Mouse (Mus musculus) lung, embryonic 16.5 days (tissue): ENCODE results near the gene Olfr1197. TPM values are rescaled to one million over a fixed set of nuclear protein-coding genes. Genes with fewer than 3 reads are reported as not detected.

Experiments used
- ATAC-seq: fragments of 200-750 bp; cut with Nextera tagmentation; 2 replicates; pipeline ENCODE4 v1.8.0; 2017; ENCODE audit warnings: low read depth, mild to moderate bottlenecking, moderate library complexity
- H3K27ac ChIP-seq: fragments of 300-500 bp; sonication (generic); 2 replicates; pipeline ENCODE4 v1.5.1; 2014; ENCODE audit warnings: mild to moderate bottlenecking, control low read depth, low read length
- H3K27me3 ChIP-seq: fragments of 300-500 bp; sonication (generic); 2 replicates; pipeline ENCODE4 v1.6.1; 2014; ENCODE audit warnings: low read depth, low read length, mixed read lengths; ENCODE audit not compliant: control insufficient read depth, insufficient read depth
- H3K36me3 ChIP-seq: fragments of 300-500 bp; sonication (generic); 2 replicates; pipeline ENCODE4 v1.6.1; 2014; ENCODE audit warnings: low read length; ENCODE audit not compliant: control insufficient read depth, insufficient read depth
- H3K4me1 ChIP-seq: fragments of 300-500 bp; sonication (generic); replicated peaks from 2 replicates; pipeline ENCODE4 v1.6.1; 2014; ENCODE audit warnings: low read length, mixed read lengths; ENCODE audit not compliant: control insufficient read depth, insufficient read depth
- H3K4me2 ChIP-seq: fragments of 300-500 bp; sonication (generic); 2 replicates; pipeline ENCODE4 v1.6.1; 2014; ENCODE audit warnings: low read depth, low read length, control low read depth
- H3K4me3 ChIP-seq: fragments of 300-500 bp; sonication (generic); 2 replicates; pipeline ENCODE4 v1.5.1; 2014; ENCODE audit warnings: mild to moderate bottlenecking, low read length, control low read depth
- H3K9ac ChIP-seq: fragments of 300-500 bp; sonication (generic); 2 replicates; pipeline ENCODE4 v1.6.1; 2014; ENCODE audit warnings: low read length, control low read depth
- H3K9me3 ChIP-seq: fragments of 300-500 bp; sonication (generic); 2 replicates; pipeline ENCODE4 v1.6.1; 2016; ENCODE audit warnings: low read length; ENCODE audit not compliant: control insufficient read depth
- WGBS: fragments of 180-500 bp; shearing (Covaris S2); extraction: QIAGEN DNeasy Blood & Tissue Kit; methylation state at CpG from one replicate; pipeline ENCODE4 v1.1.7; 2014; 5-methylcytosine and 5-hydroxymethylcytosine counted together
- polyA plus RNA-seq: library from polyadenylated mRNA; unstranded; fragments of >200 nt; fragmentation: Nextera tagmentation; extraction: Ambion mirVana; gene quantifications from 2 replicates; pipeline ENCODE4 v1.2.1, GENCODE M21; 2015

Olfr1197 gene
- not detected in 2 replicates for polyA plus RNA-seq

DNA sequence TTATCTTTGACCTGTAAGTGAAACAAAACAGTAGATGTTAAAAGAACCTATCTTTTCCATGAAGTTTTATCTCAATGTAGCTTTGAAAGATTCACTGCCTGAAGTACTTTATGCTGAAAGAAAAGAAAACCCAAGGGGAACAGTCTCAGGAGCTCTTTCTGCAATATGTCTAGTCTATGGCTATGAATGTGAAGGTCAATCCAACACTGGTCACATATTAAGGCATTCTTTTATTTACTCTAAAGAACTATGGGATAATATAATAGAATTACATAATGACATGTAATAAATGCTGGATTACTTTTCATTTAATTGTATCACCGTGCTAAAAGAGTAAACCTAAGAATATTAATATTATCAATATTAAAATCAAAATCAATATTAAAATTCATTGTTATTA, at the start of gene Olfr1197:
Gene Olfr1197, minus strand, starts transcription at position 101 of the 400 bp plus-strand sequence.
- H3K9ac ChIP-seq, result no peak within 1 kb of the TSS
- WGBS, result 80% methylated on average over 1 of the region's 1 CpGs
- no peak within 1 kb of the TSS for H3K27ac ChIP-seq
- no peaks in the 10 kb centered on the region for H3K4me1 ChIP-seq
- H3K9me3 ChIP-seq, result no peaks in the 10 kb centered on the region
- no peaks in the 10 kb centered on the region for H3K27me3 ChIP-seq
- H3K4me2 ChIP-seq, result no peak within 1 kb of the TSS
- no peak within 1 kb of the TSS for H3K4me3 ChIP-seq
- ATAC-seq, result no peak
- no peaks in the 10 kb centered on the region for H3K36me3 ChIP-seq

DNA sequence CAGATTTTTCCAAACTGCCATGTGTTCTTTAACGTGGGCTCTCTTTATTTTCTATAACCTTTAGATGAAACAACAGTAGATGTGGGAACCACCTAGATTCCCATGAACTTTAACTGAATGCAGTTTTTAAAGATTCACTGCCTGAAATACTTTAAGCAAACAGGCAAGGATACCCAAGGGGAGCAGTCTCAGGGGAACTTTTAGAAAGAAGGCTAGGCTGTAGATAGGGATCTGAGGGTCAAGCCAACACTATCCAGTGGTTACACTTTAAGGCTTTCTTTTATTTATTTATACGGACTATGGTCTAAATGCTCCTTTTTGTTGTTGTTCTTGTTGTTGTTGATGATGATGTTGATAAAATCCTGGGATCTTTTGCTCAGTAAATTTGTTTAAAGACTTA, 38.2 kb upstream of the Olfr1197 start, which contains the start of gene Olfr1200:
Gene Olfr1200, minus strand, starts transcription at position 101 of the 400 bp plus-strand sequence.
- H3K9me3 ChIP-seq, result no peaks in the 10 kb centered on the region; the same call in 1 of the 2 replicates
- ATAC-seq, result no peak
- H3K9ac ChIP-seq, result no peak within 1 kb of the TSS
- 68% methylated on average over 2 of the region's 2 CpGs for WGBS
- no peak within 1 kb of the TSS for H3K27ac ChIP-seq
- no peak within 1 kb of the TSS for H3K4me3 ChIP-seq
- H3K4me1 ChIP-seq, result no peaks in the 10 kb centered on the region
- H3K36me3 ChIP-seq, result no peaks in the 10 kb centered on the region
- no peak within 1 kb of the TSS for H3K4me2 ChIP-seq
- H3K27me3 ChIP-seq, result no peaks in the 10 kb centered on the region

DNA sequence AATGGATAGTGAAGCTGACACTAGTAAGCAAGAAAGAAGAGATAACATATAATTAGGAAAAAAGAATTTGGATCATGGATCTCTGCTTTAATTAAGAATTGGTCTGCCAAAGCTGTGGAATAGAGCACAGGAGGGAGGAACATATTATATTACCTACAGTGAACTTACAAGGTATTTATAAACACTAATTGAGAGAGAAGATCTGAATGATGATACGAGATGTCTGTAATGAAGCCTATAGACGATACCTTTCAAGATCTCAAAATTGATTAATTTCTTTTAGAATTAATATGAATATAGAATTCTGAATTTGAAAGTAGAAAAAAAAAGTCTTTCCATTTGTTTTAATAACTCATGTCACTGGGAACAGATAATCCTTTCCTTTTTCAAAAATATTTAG, 28.2 kb upstream of the Olfr1197 start, which contains the start of gene Olfr1199:
Gene Olfr1199, minus strand, starts transcription at position 101 of the 400 bp plus-strand sequence.
- Histone ChIP-seq H3K9me3 (no peaks in the 10 kb centered on the region), H3K36me3 (no peaks in the 10 kb centered on the region), H3K4me3 (no peak within 1 kb of the TSS), H3K4me2 (no peak within 1 kb of the TSS), H3K27me3 (no peaks in the 10 kb centered on the region), H3K9ac (no peak within 1 kb of the TSS), H3K27ac (no peak within 1 kb of the TSS), H3K4me1 (no peaks in the 10 kb centered on the region)
- 81% methylated on average over 2 of the region's 2 CpGs for WGBS
- ATAC-seq, result no peak

DNA sequence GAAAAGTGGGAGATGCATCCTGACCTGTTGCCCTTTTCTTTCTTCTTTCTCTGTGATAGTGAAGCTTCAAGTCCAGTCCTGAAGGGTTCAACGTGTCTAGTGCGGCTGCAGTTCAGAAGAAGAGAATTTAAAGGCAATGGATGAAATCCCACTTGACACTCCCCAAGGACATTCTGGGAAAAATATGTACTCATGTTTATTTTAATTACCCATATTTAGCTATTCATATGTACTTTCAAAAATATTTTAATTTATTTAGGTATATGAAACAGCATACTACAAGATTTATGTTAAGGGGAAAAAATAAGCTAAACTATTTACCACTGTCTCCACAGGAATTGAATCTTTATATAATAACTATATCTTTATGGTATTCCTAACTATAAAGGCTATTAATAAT, 19.1 kb upstream of the Olfr1197 start, which contains the start of gene Olfr1198:
Gene Olfr1198, minus strand, starts transcription at position 101 of the 400 bp plus-strand sequence.
- Histone ChIP-seq H3K4me3 (no peak within 1 kb of the TSS), H3K9ac (no peak within 1 kb of the TSS), H3K9me3 (no peaks in the 10 kb centered on the region), H3K36me3 (no peaks in the 10 kb centered on the region), H3K27ac (no peak within 1 kb of the TSS), H3K27me3 (no peaks in the 10 kb centered on the region), H3K4me2 (no peak within 1 kb of the TSS), H3K4me1 (no peaks in the 10 kb centered on the region)
- ATAC-seq, result no peak
- WGBS, result 80% methylated on average over 2 of the region's 2 CpGs

DNA sequence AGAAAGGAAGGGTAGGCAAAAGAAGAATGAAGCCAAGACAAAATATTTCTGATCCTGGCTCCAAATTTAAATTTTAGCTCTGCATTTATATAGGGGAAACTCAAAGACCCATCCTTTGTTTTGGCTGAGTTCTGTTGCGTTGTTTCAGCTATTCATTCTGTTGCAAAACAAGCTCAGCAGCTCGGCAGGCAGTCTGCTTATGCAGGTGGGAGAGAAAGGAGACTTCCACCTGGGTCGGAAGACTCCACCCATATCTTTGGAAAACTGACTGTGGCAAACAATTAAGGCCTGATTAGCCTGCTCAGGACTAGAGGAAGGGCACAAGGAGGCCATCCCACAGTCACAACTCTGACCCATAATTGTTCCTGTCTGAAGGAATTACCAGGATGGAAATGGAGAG, 11.2 kb upstream of the Olfr1197 start:
- Histone ChIP-seq H3K36me3 (no peaks in the 10 kb centered on the region), H3K9ac (no peak overlapping the region), H3K27ac (no peak overlapping the region), H3K4me1 (no peaks in the 10 kb centered on the region), H3K4me2 (no peak overlapping the region), H3K27me3 (no peaks in the 10 kb centered on the region), H3K9me3 (no peaks in the 10 kb centered on the region), H3K4me3 (no peak overlapping the region)
- 73% methylated on average over 3 of the region's 3 CpGs for WGBS
- no peak for ATAC-seq

DNA sequence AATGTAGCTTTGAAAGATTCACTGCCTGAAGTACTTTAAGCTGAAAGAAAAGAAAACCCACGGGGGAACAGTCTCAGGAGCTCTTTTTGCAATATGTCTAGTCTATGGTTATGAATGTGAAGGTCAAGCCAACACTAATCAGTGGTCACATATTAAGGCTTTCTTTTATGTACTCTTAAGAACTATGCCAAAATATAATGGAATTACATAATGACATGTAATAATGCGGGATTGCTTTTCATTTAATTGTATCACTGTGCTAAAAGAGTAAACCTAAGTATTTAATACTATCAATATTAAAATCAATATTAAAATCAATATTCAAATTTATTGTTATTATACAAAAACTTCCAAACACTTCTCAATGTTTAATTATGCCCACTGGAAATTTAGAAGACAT, 27.7 kb downstream of the Olfr1197 start, which contains the start of gene Olfr1196:
Gene Olfr1196, minus strand, starts transcription at position 101 of the 400 bp plus-strand sequence.
- Histone ChIP-seq H3K4me3 (no peak within 1 kb of the TSS), H3K9ac (no peak within 1 kb of the TSS), H3K9me3 (no peaks in the 10 kb centered on the region), H3K4me2 (no peak within 1 kb of the TSS), H3K27me3 (no peaks in the 10 kb centered on the region), H3K4me1 (no peaks in the 10 kb centered on the region), H3K27ac (no peak within 1 kb of the TSS), H3K36me3 (no peaks in the 10 kb centered on the region)
- no peak for ATAC-seq
- 80% methylated on average over 2 of the region's 2 CpGs for WGBS

DNA sequence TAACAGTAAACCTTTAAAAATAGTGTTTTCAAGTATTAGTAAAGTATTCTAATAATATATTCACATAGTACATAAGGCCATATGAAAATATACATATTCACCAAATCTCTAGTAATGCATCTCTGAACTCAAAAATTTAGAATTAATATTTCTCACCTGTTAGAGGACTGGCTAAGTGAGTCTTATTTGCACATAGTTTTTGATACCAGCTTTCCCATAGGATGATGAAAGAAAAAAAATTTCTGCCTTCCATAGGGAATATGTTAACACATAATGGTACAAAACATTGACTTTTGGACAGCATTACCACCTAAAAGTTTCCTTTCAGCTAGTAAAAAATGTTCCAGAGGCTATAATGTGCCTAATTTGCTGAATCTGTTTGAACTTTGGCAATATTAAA, 43.1 kb downstream of the Olfr1197 start, which contains the start of gene Olfr1195:
Gene Olfr1195, minus strand, starts transcription at position 101 of the 400 bp plus-strand sequence.
- Histone ChIP-seq H3K27ac (no peak within 1 kb of the TSS), H3K27me3 (no peaks in the 10 kb centered on the region), H3K4me1 (no peaks in the 10 kb centered on the region), H3K36me3 (no peaks in the 10 kb centered on the region), H3K4me2 (no peak within 1 kb of the TSS), H3K4me3 (no peak within 1 kb of the TSS), H3K9me3 (no peaks in the 10 kb centered on the region), H3K9ac (no peak within 1 kb of the TSS)
- ATAC-seq, result no peak

Other genes with a start within 250 kb of the Olfr1197 start
- not detected in 2 replicates for gene Olfr1184, start 248.8 kb downstream of the Olfr1197 start, polyA plus RNA-seq
- gene Olfr1185-ps1, start 239.0 kb downstream of the Olfr1197 start, polyA plus RNA-seq, result not detected in 2 replicates
- gene Olfr1186, start 213.8 kb downstream of the Olfr1197 start, polyA plus RNA-seq, result not detected in 2 replicates
- not detected in 2 replicates for gene Olfr1188, start 175.4 kb downstream of the Olfr1197 start, polyA plus RNA-seq
- not detected in 2 replicates for gene Olfr1189, start 145.9 kb downstream of the Olfr1197 start, polyA plus RNA-seq
- gene Olfr1191-ps1, start 91.8 kb downstream of the Olfr1197 start, polyA plus RNA-seq, result not detected in 2 replicates
- not detected in 2 replicates for gene Olfr1192-ps1, start 83.9 kb downstream of the Olfr1197 start, polyA plus RNA-seq
- gene Olfr1193, start 56.7 kb downstream of the Olfr1197 start, polyA plus RNA-seq, result not detected in 2 replicates
- gene Olfr1195, start 43.2 kb downstream of the Olfr1197 start, polyA plus RNA-seq, result not detected in 2 replicates
- gene Olfr1196, start 27.8 kb downstream of the Olfr1197 start, polyA plus RNA-seq, result not detected in 2 replicates
- not detected in 2 replicates for gene Olfr1198, start 19.0 kb upstream of the Olfr1197 start, polyA plus RNA-seq
- not detected in 2 replicates for gene Olfr1199, start 28.1 kb upstream of the Olfr1197 start, polyA plus RNA-seq
- not detected in 2 replicates for gene Olfr1200, start 38.1 kb upstream of the Olfr1197 start, polyA plus RNA-seq
- gene Olfr1201, start 60.7 kb upstream of the Olfr1197 start, polyA plus RNA-seq, result not detected in 2 replicates
- gene Olfr1202, start 82.1 kb upstream of the Olfr1197 start, polyA plus RNA-seq, result not detected in 2 replicates
- gene Olfr1205, start 97.4 kb upstream of the Olfr1197 start, polyA plus RNA-seq, result not detected in 2 replicates
- not detected in 2 replicates for gene Olfr1204, start 116.9 kb upstream of the Olfr1197 start, polyA plus RNA-seq
- not detected in 2 replicates for gene Olfr1206, start 130.9 kb upstream of the Olfr1197 start, polyA plus RNA-seq
- not detected in 2 replicates for gene Olfr1208, start 169.9 kb upstream of the Olfr1197 start, polyA plus RNA-seq
- gene Olfr1209, start 182.8 kb upstream of the Olfr1197 start, polyA plus RNA-seq, result not detected in 2 replicates
- gene Olfr1211, start 205.7 kb upstream of the Olfr1197 start, polyA plus RNA-seq, result not detected in 2 replicates
- not detected in 2 replicates for gene Olfr1212, start 221.6 kb upstream of the Olfr1197 start, polyA plus RNA-seq
- gene Gm13762, start 247.9 kb upstream of the Olfr1197 start, polyA plus RNA-seq, result not detected in 2 replicates